Mouse (Mus musculus): Measurements from ENCODE around the gene C330007P06Rik. TPM values are rescaled to one million over a fixed set of nuclear protein-coding genes. Genes with fewer than 3 reads are reported as not detected.
"Not testable (repeated sequence)": the region's sequence is repeated elsewhere in the genome, so short reads cannot be mapped to it uniquely, and the experiment has no call there.

Gene C330007P06Rik
- polyA plus RNA-seq, 1 experiment = 8.4 TPM

DNA sequence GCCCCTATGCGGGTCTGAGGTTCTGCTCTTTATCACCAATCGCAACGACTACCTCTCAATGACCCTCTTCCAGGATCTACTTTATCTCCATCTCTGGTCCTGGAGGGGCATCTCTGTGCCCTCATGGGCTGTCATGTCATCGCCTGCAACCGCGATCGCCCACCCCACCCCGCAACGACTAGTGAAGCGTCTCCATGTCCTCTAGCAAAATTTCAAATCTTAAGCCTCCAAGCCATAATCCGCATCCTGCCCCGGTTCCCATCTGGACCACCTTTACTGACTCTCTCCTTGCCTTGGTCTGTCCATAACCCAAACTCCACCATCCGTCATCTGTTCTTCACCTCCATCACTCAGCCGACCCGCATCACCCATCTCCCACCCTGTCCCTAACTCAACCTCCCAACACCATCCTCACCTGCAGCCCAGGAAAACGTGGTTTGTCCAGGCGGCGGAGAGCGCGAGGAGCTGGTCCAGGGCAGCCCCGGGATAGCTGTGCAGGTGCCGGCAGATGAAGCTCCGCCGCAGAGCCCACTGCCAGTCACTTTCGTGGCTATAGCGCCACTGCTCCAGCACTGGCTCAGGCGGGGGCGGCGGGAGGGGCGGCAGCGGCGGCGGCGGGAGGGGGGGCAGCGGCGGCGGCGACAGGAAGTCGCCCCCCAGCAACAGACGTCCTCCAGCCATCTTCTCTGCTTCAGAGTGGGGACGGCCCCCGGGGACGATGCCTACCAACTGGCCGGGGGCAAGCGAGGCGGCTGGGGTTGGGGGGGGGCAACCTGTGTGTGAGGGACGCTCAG, 28.6 kb upstream of the C330007P06Rik start, which contains the start of gene Nkrf:
Nkrf (minus strand) TSS at position 579 of the 794 bp plus-strand sequence.
- Histone ChIP-seq H3K27me3 (ENCODE audit: control insufficient read depth, insufficient read depth, low read length) (no peaks in the 10 kb centered on the region), H3K36me3 (ENCODE audit: control insufficient read depth, insufficient read depth, low read length) (no peaks in the 10 kb centered on the region), H3K27ac (ENCODE audit: insufficient read depth, low read length) (peak within 1 kb of the TSS; percentile 77), H3K4me1 (ENCODE audit: control insufficient read depth, insufficient read depth, insufficient read length) (no peaks in the 10 kb centered on the region; the same call in 1 of the 2 replicates), H3K4me3 (ENCODE audit: extremely low read depth, insufficient read depth, insufficient read length) (peak within 1 kb of the TSS; percentile 71)
- TF ChIP-seq CTCF (IDR thresholded peaks at IDR 0.05; ENCODE audit: extremely low read depth, insufficient read depth, insufficient read length, insufficient replicate concordance) (no peak), POLR2A (IDR thresholded peaks at IDR 0.05; ENCODE audit: low read depth, low read length) (no peak)
- peak in 1 of 2 experiments; percentile 23 for DNase-seq (ENCODE audit: low read depth in 1 of 2, low spot score in 2 of 2)
- WGBS = 35% methylated on average over 39 of the region's 47 CpGs

DNA sequence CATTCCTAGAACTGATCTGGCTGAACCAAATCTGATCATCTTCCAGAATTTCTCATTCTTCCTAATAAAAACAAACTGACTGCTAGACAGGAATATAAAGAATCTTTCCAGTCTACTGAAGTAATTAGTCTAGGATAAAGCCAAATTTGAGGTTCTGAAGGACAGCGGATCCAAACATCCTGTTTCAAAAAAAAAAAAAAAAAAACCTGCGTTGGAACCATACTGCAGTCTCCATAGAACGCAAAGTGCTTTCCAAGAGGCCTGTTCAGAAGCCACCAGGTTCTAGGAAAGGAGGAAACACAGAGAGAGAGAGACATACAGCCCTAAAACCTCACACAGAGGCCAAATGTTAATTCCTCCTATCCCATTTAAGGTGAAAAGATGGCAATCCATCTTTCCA, 27.7 kb upstream of the C330007P06Rik start:
- no peak overlapping the region for H3K4me3 ChIP-seq (ENCODE audit: extremely low read depth, insufficient read depth, insufficient read length)
- H3K36me3 ChIP-seq (ENCODE audit: control insufficient read depth, insufficient read depth, low read length) = no peaks in the 10 kb centered on the region
- no peaks in the 10 kb centered on the region for H3K27me3 ChIP-seq (ENCODE audit: control insufficient read depth, insufficient read depth, low read length)
- H3K4me1 ChIP-seq (ENCODE audit: control insufficient read depth, insufficient read depth, insufficient read length) = no peaks in the 10 kb centered on the region
- WGBS = 52% methylated on average over 3 of the region's 3 CpGs
- TF ChIP-seq CTCF (IDR thresholded peaks at IDR 0.05; ENCODE audit: extremely low read depth, insufficient read depth, insufficient read length, insufficient replicate concordance) = no peak
- TF ChIP-seq POLR2A (IDR thresholded peaks at IDR 0.05; ENCODE audit: low read depth, low read length) = no peak
- no peak overlapping the region for H3K27ac ChIP-seq (ENCODE audit: insufficient read depth, low read length)
- no peak for DNase-seq (ENCODE audit: low read depth in 1 of 2, low spot score in 2 of 2)

DNA sequence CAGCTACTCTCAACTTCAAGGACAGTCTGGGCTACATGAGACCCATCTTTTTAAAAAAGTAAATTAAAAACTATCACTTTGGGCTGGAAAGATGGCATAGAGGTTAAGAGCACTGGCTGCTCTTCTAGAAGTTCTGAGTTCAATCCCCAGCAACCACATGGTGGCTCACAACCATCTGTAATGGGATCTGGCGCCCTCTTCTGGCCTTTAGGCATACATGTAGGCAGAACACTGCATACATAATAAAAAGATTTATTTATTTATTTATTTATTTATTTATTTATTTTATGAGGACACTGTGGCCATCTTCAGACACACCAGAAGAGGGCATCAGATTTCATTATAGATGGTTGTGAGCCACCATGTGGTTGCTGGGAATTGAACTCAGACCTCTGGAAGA, 25.0 kb upstream of the C330007P06Rik start:
- 34% methylated on average over 1 of the region's 1 CpGs for WGBS
- DNase-seq (ENCODE audit: low read depth in 1 of 2, low spot score in 2 of 2); H3K4me3 ChIP-seq (ENCODE audit: extremely low read depth, insufficient read depth, insufficient read length); H3K27me3 ChIP-seq (ENCODE audit: control insufficient read depth, insufficient read depth, low read length); H3K27ac ChIP-seq (ENCODE audit: insufficient read depth, low read length); H3K36me3 ChIP-seq (ENCODE audit: control insufficient read depth, insufficient read depth, low read length); H3K4me1 ChIP-seq (ENCODE audit: control insufficient read depth, insufficient read depth, insufficient read length): not testable (repeated sequence)
- TF ChIP-seq CTCF (IDR thresholded peaks at IDR 0.05; ENCODE audit: extremely low read depth, insufficient read depth, insufficient read length, insufficient replicate concordance) = peak; percentile 15; the same call in 1 of the 2 replicates

DNA sequence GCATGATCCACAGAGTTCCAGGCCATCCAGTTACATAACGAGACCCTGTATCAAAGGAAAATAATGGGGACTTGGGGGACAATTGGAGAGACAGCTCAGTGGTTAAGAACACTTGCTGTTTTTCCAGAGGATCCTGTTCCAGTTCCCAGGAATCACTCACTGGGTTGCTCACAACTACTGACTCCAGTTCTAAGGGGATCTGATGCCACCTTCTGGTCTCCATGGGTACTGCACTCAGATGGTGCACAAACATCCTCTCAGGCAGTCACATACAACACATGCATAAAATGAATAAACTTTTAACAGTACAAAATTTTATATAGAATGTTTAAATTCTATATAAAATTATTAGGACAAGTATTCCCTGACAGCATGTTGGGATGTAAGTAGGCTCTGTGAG, 10.8 kb upstream of the C330007P06Rik start:
- Histone ChIP-seq H3K4me3 (ENCODE audit: extremely low read depth, insufficient read depth, insufficient read length) (no peak overlapping the region), H3K27ac (ENCODE audit: insufficient read depth, low read length) (no peak overlapping the region), H3K4me1 (ENCODE audit: control insufficient read depth, insufficient read depth, insufficient read length) (no peaks in the 10 kb centered on the region), H3K27me3 (ENCODE audit: control insufficient read depth, insufficient read depth, low read length) (no peaks in the 10 kb centered on the region), H3K36me3 (ENCODE audit: control insufficient read depth, insufficient read depth, low read length) (peaks cover 3% of the 10 kb centered on the region)
- WGBS = 90% methylated on average over 1 of the region's 1 CpGs
- TF ChIP-seq POLR2A (IDR thresholded peaks at IDR 0.05; ENCODE audit: low read depth, low read length) (no peak), CTCF (IDR thresholded peaks at IDR 0.05; ENCODE audit: extremely low read depth, insufficient read depth, insufficient read length, insufficient replicate concordance) (no peak)
- no peak for DNase-seq (ENCODE audit: low read depth in 1 of 2, low spot score in 2 of 2)

DNA sequence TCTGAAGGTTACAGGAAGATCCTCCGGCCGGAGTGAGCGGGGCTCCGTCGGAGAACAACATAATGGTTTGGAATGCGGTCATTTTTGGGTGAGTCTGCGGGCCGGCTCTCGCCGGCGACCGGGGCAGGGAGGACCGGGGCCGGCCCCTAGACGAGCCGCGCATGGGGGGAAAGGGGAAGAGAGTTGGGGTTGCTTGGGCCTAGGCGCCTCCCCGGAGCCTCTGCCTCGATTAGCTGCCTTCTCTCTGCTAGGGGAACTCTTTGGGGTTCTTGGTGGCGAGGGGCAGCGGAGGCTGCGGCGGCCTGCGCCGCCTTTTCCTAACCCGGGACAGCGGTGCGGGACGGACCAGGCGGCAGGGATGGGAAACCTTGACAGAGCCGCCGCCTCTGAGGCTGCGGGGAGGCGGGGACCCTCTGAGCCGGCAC, 805 bp upstream of the C330007P06Rik start:
- H3K27me3 ChIP-seq (ENCODE audit: control insufficient read depth, insufficient read depth, low read length) = no peaks in the 10 kb centered on the region
- WGBS = 19% methylated on average over 36 of the region's 36 CpGs
- peak overlapping the region; percentile 81 for H3K27ac ChIP-seq (ENCODE audit: insufficient read depth, low read length)
- no peaks in the 10 kb centered on the region; the same call in none of the 2 replicates for H3K4me1 ChIP-seq (ENCODE audit: control insufficient read depth, insufficient read depth, insufficient read length)
- DNase-seq (ENCODE audit: low read depth in 1 of 2, low spot score in 2 of 2) = peak in 1 of 2 experiments; percentile 21
- no peaks in the 10 kb centered on the region for H3K36me3 ChIP-seq (ENCODE audit: control insufficient read depth, insufficient read depth, low read length)
- H3K4me3 ChIP-seq (ENCODE audit: extremely low read depth, insufficient read depth, insufficient read length) = peak overlapping the region; percentile 78
- TF ChIP-seq POLR2A (IDR thresholded peaks at IDR 0.05; ENCODE audit: low read depth, low read length) = no peak
- no peak for TF ChIP-seq CTCF (IDR thresholded peaks at IDR 0.05; ENCODE audit: extremely low read depth, insufficient read depth, insufficient read length, insufficient replicate concordance)

DNA sequence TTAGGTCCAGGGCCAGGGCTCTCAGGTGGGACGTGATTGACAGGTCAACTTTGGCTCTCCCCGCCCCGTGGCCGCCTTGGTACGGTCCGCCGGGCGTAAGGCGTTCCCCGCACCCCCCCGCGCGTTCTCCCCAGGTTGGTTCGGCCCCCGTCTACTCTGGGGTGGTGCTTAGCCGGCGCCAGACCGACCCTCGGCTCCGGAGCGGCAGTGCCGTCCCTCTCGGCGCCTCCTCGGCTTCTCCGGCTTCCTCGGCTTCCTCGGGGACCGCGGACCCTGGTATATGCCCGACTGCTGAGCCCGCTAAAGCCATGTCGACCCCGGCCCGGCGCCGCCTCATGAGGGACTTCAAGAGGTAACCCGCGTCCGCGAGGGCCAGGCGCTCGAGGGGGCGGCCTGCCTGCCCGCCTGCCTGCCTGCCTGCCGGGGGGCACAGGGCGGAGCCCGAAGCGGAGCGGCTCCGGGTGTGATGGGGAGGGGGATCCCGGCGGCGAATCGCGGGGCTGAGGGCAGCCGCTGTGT, 326 bp upstream of the C330007P06Rik start:
- no peak for TF ChIP-seq CTCF (IDR thresholded peaks at IDR 0.05; ENCODE audit: extremely low read depth, insufficient read depth, insufficient read length, insufficient replicate concordance)
- TF ChIP-seq POLR2A (IDR thresholded peaks at IDR 0.05; ENCODE audit: low read depth, low read length) = peak; percentile 83
- no peaks in the 10 kb centered on the region; the same call in none of the 2 replicates for H3K4me1 ChIP-seq (ENCODE audit: control insufficient read depth, insufficient read depth, insufficient read length)
- DNase-seq (ENCODE audit: low read depth in 1 of 2, low spot score in 2 of 2) = peak; percentile 73 to 85
- peak overlapping the region; percentile 81 for H3K27ac ChIP-seq (ENCODE audit: insufficient read depth, low read length)
- H3K4me3 ChIP-seq (ENCODE audit: extremely low read depth, insufficient read depth, insufficient read length) = peak overlapping the region; percentile 78
- WGBS = 26% methylated on average over 57 of the region's 57 CpGs
- H3K27me3 ChIP-seq (ENCODE audit: control insufficient read depth, insufficient read depth, low read length) = no peaks in the 10 kb centered on the region
- H3K36me3 ChIP-seq (ENCODE audit: control insufficient read depth, insufficient read depth, low read length) = no peaks in the 10 kb centered on the region

DNA sequence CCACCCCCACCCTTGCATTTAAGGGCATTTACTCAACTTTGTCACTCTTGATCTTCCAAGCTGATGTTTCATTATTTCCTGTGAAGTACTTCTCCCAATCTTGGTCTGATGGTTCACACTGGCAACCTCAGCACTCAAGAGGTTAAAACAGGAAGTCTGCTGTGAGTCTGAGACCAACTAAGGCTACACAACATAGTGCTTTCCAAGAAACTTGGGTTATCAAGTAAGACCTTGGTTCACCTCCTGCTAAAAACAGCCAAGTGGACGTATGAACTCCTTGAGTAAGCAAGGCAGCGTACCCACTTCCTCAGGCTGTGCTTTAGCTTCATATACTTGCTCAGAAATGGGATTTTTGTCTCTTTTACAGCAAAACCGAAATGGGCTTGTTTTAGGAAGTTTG, 3.5 kb downstream of the C330007P06Rik start:
- H3K27me3 ChIP-seq (ENCODE audit: control insufficient read depth, insufficient read depth, low read length) = no peaks in the 10 kb centered on the region
- no peak overlapping the region for H3K27ac ChIP-seq (ENCODE audit: insufficient read depth, low read length)
- no peaks in the 10 kb centered on the region for H3K36me3 ChIP-seq (ENCODE audit: control insufficient read depth, insufficient read depth, low read length)
- 44% methylated on average over 3 of the region's 3 CpGs for WGBS
- no peak for DNase-seq (ENCODE audit: low read depth in 1 of 2, low spot score in 2 of 2)
- H3K4me1 ChIP-seq (ENCODE audit: control insufficient read depth, insufficient read depth, insufficient read length) = no peaks in the 10 kb centered on the region; the same call in none of the 2 replicates
- TF ChIP-seq POLR2A (IDR thresholded peaks at IDR 0.05; ENCODE audit: low read depth, low read length) = no peak
- no peak for TF ChIP-seq CTCF (IDR thresholded peaks at IDR 0.05; ENCODE audit: extremely low read depth, insufficient read depth, insufficient read length, insufficient replicate concordance)
- H3K4me3 ChIP-seq (ENCODE audit: extremely low read depth, insufficient read depth, insufficient read length) = no peak overlapping the region

All from spleen, adult 2 months (tissue).